Mouse (Mus musculus): ENCODE measurements around the gene Arf1.

- TF ChIP-seq CTCF (IDR thresholded peaks at IDR 0.05; ENCODE audit: low read depth, low read length) = no peak
- TF ChIP-seq TAL1 (conservative IDR thresholded peaks at IDR 0.05; ENCODE audit: low read depth, low read length) = peak; percentile 73
- no peak for TF ChIP-seq POLR2AphosphoS5 (IDR thresholded peaks at IDR 0.05; ENCODE audit: insufficient replicate concordance, low read depth, low read length)
- TF ChIP-seq GATA1 (IDR thresholded peaks at IDR 0.05; ENCODE audit: borderline replicate concordance, low read length) = no peak
- no peak for TF ChIP-seq GATA2 (IDR thresholded peaks at IDR 0.05; ENCODE audit: borderline replicate concordance, low read depth, low read length)
These were observed 63.7 kb downstream of the Arf1 start for GRCm38 (mm10) chr11:59164384-59164783.
